Mouse (Mus musculus) neural tube, embryonic 15.5 days (tissue): ENCODE results near the gene Pgm1. TPM values are rescaled to one million over a fixed set of nuclear protein-coding genes. Genes with fewer than 3 reads are reported as not detected.

ENCODE experiments used
- ATAC-seq: fragments of 200-750 bp; cut with Nextera tagmentation; 2 replicates; pipeline ENCODE4 v1.8.0; 2017; ENCODE audit warnings: mild to moderate bottlenecking, moderate TSS enrichment, moderate library complexity; ENCODE audit not compliant: low FRiP score
- H3K27ac ChIP-seq: fragments of 300-500 bp; sonication (generic); replicated peaks from 2 replicates; pipeline ENCODE4 v1.5.1; 2015; ENCODE audit warnings: mild to moderate bottlenecking, inconsistent platforms
- H3K27me3 ChIP-seq: fragments of 300-500 bp; sonication (generic); replicated peaks from 2 replicates; pipeline ENCODE4 v1.6.1; 2015; ENCODE audit warnings: inconsistent platforms
- H3K36me3 ChIP-seq: fragments of 300-500 bp; sonication (generic); 2 replicates; pipeline ENCODE4 v1.6.1; 2015; ENCODE audit warnings: inconsistent platforms
- H3K4me1 ChIP-seq: fragments of 300-500 bp; sonication (generic); 2 replicates; pipeline ENCODE4 v1.6.1; 2015; ENCODE audit warnings: inconsistent platforms
- H3K4me2 ChIP-seq: fragments of 300-500 bp; sonication (generic); 2 replicates; pipeline ENCODE4 v1.6.1; 2015; ENCODE audit warnings: inconsistent platforms, mild to moderate bottlenecking, moderate library complexity
- H3K4me3 ChIP-seq: fragments of 300-500 bp; sonication (generic); replicated peaks from 2 replicates; pipeline ENCODE4 v1.5.1; 2015; ENCODE audit warnings: mild to moderate bottlenecking, inconsistent platforms
- H3K9ac ChIP-seq: fragments of 300-500 bp; sonication (generic); replicated peaks from 2 replicates; pipeline ENCODE4 v1.6.1; 2015; ENCODE audit warnings: mild to moderate bottlenecking, inconsistent platforms
- H3K9me3 ChIP-seq: fragments of 300-500 bp; sonication (generic); replicated peaks from 2 replicates; pipeline ENCODE4 v1.6.1; 2016; ENCODE audit warnings: inconsistent platforms
- WGBS: fragments of 180-500 bp; shearing (Covaris S2); methylation state at CpG from one replicate; pipeline ENCODE4 v1.1.7; 2015; ENCODE audit warnings: mixed read lengths; 5-methylcytosine and 5-hydroxymethylcytosine counted together
- polyA plus RNA-seq: library from polyadenylated mRNA; unstranded; fragments of >200 nt; fragmentation: Nextera tagmentation; extraction: Ambion mirVana; gene quantifications from 2 replicates; pipeline ENCODE4 v1.2.1, GENCODE M21; 2015

The Pgm1 gene
- polyA plus RNA-seq, result 91.9 and 96.9 TPM in 2 replicates

DNA sequence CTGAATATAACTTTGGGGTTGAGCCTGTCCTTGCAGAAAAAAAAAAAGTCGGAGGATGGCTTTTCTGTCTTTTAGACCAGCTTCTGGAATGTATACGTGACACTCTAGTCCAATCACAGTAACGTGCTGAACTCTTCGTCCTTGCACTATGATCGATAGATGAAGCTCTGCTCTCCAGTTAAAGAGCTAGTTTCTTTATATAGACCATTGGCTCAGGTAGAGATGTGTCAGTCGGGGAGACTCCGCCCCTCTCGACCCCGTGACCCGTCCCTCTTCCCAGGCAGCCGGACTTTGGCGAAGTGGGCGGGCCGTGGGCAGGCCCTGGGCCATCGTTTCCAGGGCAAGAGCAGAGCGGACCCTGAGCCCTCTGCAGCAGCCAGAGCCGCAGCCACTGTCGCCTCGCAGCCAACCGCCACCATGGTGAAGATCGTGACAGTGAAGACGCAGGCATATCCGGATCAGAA is at the start of gene Pgm1:
Gene Pgm1, plus strand, starts transcription at position 266 of the 464 bp plus-strand sequence.
- no peaks in the 10 kb centered on the region for H3K36me3 ChIP-seq
- peak within 1 kb of the TSS; percentile 93 for H3K27ac ChIP-seq
- peak within 1 kb of the TSS; percentile 83 for H3K9ac ChIP-seq
- ATAC-seq, result peak; percentile 91
- H3K4me2 ChIP-seq, result peak within 1 kb of the TSS; percentile 93
- H3K4me1 ChIP-seq, result peaks cover 15% of the 10 kb centered on the region
- H3K4me3 ChIP-seq, result peak within 1 kb of the TSS; percentile 77
- no peaks in the 10 kb centered on the region for H3K9me3 ChIP-seq
- H3K27me3 ChIP-seq, result no peaks in the 10 kb centered on the region
- 4% methylated on average over 23 of the region's 23 CpGs for WGBS

DNA sequence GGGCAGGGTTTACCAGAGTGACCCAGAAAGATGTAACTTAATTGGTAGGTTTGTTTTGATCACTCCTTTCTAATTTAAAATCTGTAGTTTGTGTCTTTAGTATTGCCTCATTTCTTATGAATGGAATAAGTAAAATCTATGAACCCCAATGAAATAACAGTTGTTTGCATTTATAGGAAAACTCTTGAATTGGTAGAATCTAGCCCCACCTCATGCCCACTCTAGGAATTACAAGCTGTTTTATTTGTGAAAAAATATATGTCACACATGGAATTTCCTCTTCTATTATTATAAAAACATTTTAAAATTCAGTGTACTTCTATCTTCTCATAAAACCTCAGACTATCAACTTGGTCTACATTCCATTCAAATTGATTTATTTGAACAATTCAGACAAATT is 47.3 kb upstream of the Pgm1 start:
- H3K36me3 ChIP-seq, result no peaks in the 10 kb centered on the region
- no peak for ATAC-seq
- no peak overlapping the region for H3K4me2 ChIP-seq
- H3K9me3 ChIP-seq, result no peaks in the 10 kb centered on the region
- no peak overlapping the region for H3K27ac ChIP-seq
- H3K27me3 ChIP-seq, result no peaks in the 10 kb centered on the region
- H3K9ac ChIP-seq, result no peak overlapping the region
- no peak overlapping the region for H3K4me3 ChIP-seq
- H3K4me1 ChIP-seq, result no peaks in the 10 kb centered on the region

DNA sequence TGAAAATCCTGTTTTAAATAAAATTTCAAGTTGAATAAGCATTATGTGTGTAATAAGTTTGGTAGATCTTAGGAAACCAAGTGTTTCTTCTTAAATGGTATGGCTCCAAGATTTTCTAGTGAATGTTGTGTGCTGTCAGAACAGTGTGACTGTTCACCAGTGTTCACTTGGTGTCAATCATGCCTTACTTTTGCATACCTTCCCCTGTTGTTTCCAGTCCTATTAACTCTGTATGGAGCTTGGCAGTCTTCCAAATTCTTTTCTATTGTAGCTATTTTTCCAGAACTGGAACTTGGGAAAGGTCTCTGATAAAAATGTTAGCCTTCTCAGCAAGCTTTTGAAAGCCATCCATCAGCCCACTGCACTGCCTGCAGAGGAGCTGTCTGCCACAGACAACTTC is 46.8 kb upstream of the Pgm1 start:
- Histone ChIP-seq H3K4me1 (no peaks in the 10 kb centered on the region), H3K9ac (no peak overlapping the region), H3K4me3 (no peak overlapping the region), H3K36me3 (no peaks in the 10 kb centered on the region), H3K27me3 (no peaks in the 10 kb centered on the region), H3K27ac (no peak overlapping the region), H3K9me3 (no peaks in the 10 kb centered on the region), H3K4me2 (no peak overlapping the region)
- ATAC-seq, result no peak

- ATAC-seq, result no peak
- WGBS, result 69% methylated on average over 4 of the region's 4 CpGs
- no peaks in the 10 kb centered on the region for H3K9me3 ChIP-seq
These were observed 15.2 kb upstream of the Pgm1 start for GRCm38 (mm10) chr4:99913894-99914451.

GRCm38 (mm10) chr4:99926380-99926779 is 2.8 kb upstream of the Pgm1 start:
- Histone ChIP-seq H3K4me1 (peaks cover 14% of the 10 kb centered on the region), H3K4me2 (no peak overlapping the region), H3K9ac (no peak overlapping the region), H3K4me3 (no peak overlapping the region), H3K9me3 (no peaks in the 10 kb centered on the region), H3K27ac (no peak overlapping the region), H3K27me3 (no peaks in the 10 kb centered on the region), H3K36me3 (no peaks in the 10 kb centered on the region)
- WGBS, result 96% methylated on average over 4 of the region's 4 CpGs
- no peak for ATAC-seq

More at GRCm38 (mm10) chr4:99913894-99914451, 15.2 kb upstream of the Pgm1 start:
- no peaks in the 10 kb centered on the region for H3K27me3 ChIP-seq
- H3K36me3 ChIP-seq, result no peaks in the 10 kb centered on the region
- no peak overlapping the region for H3K4me3 ChIP-seq
- no peaks in the 10 kb centered on the region for H3K4me1 ChIP-seq
- H3K4me2 ChIP-seq, result no peak overlapping the region
- H3K9ac ChIP-seq, result no peak overlapping the region
- no peak overlapping the region for H3K27ac ChIP-seq

DNA sequence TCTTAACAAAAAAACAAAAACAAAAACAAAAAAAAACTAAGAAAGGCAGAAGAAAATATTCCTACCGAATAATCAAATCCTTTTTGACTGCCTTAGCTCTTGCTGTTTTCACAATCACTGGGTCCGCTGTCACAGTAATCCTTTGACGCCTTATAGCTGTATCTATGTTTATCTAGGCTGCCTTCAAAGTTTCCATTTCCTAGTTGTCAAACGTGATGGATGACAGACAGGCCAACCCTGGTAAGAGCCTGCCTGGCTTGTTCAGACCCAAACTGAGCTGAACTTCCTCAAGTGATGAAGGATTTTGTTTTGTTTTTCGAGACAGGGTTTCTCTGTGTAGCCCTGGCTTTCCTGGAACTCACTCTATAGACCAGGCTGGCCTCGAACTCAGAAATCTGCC is 693 bp upstream of the Pgm1 start:
- WGBS, result 85% methylated on average over 6 of the region's 6 CpGs
- Histone ChIP-seq H3K9ac (no peak overlapping the region), H3K27ac (no peak overlapping the region), H3K36me3 (no peaks in the 10 kb centered on the region), H3K4me1 (peaks cover 15% of the 10 kb centered on the region), H3K27me3 (no peaks in the 10 kb centered on the region), H3K4me2 (peak overlapping the region; percentile 93), H3K9me3 (no peaks in the 10 kb centered on the region), H3K4me3 (no peak overlapping the region; the same call in 1 of the 2 replicates)
- no peak for ATAC-seq

- H3K9ac ChIP-seq, result peak within 1 kb of the TSS; percentile 83
- ATAC-seq, result peak; percentile 95
These were observed 651 bp downstream of the Pgm1 start, which contains the start of gene Itgb3bp for GRCm38 (mm10) chr4:99929613-99930517. Gene Itgb3bp (minus strand): TSS chr4:99929813.

GRCm38 (mm10) chr4:99930518-99931239 is 1.5 kb downstream of the Pgm1 start:
- 39% methylated on average over 10 of the region's 10 CpGs for WGBS
- ATAC-seq, result no peak
- Histone ChIP-seq H3K27ac (0 out of 2 replicates have a peak overlapping the region, but pooled peaks have one; percentile 3), H3K9ac (no peak overlapping the region), H3K27me3 (no peaks in the 10 kb centered on the region), H3K4me2 (peak overlapping the region; percentile 93), H3K9me3 (no peaks in the 10 kb centered on the region), H3K4me1 (peaks cover 15% of the 10 kb centered on the region), H3K4me3 (peak overlapping the region; percentile 77), H3K36me3 (no peaks in the 10 kb centered on the region)

More at GRCm38 (mm10) chr4:99929613-99930517, 651 bp downstream of the Pgm1 start, which contains the start of gene Itgb3bp:
- H3K9me3 ChIP-seq, result no peaks in the 10 kb centered on the region
- peaks cover 15% of the 10 kb centered on the region for H3K4me1 ChIP-seq
- under 1% methylated on average over 54 of the region's 57 CpGs for WGBS
- H3K4me3 ChIP-seq, result peak within 1 kb of the TSS; percentile 77
- H3K27me3 ChIP-seq, result no peaks in the 10 kb centered on the region
- peak within 1 kb of the TSS; percentile 93 for H3K27ac ChIP-seq
- H3K4me2 ChIP-seq, result peak within 1 kb of the TSS; percentile 93
- no peaks in the 10 kb centered on the region for H3K36me3 ChIP-seq

DNA sequence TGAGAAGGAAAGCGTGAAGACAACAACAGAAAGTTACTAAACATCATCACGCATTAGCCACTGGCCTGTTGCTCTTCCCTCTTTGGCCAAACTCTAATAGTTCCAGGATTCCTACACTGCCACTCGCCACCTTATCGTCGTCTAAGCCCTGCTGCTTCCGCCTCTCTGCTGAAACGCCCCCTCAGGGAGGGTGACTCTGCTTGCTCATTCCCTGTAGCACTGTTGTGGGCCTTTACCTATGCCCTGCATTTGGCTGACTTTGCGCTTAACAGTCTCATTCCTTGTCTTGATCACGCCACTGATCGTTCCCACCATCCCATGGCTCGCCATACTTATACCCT is 2.0 kb downstream of the Pgm1 start:
- 0 out of 2 replicates have a peak overlapping the region, but pooled peaks have one; percentile 3 for H3K27ac ChIP-seq
- no peaks in the 10 kb centered on the region for H3K27me3 ChIP-seq
- no peaks in the 10 kb centered on the region for H3K9me3 ChIP-seq
- peaks cover 15% of the 10 kb centered on the region for H3K4me1 ChIP-seq
- 66% methylated on average over 11 of the region's 11 CpGs for WGBS
- H3K4me3 ChIP-seq, result no peak overlapping the region
- no peak for ATAC-seq
- peak overlapping the region; percentile 93 for H3K4me2 ChIP-seq
- H3K9ac ChIP-seq, result no peak overlapping the region
- H3K36me3 ChIP-seq, result no peaks in the 10 kb centered on the region

DNA sequence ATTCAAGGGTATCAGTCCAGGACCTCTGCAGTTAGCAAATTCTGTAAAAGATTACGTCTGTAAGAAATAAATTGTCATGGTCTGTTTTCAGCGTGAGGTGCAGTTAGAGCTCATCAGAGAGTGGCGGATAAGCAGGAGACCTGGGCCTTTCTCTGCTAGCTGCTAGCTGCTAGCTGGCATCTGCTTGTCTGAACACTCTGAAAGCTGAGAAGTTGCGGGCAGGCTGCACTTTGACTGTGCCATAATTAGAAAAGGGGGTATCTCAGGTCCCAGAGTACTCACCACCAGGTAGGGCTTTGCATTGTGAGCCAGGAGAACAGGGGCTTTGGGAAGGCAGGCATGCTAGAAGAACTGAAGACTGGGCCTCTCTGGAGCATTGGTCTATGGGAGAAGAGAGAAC is 2.6 kb downstream of the Pgm1 start:
- no peak overlapping the region for H3K9ac ChIP-seq
- H3K36me3 ChIP-seq, result no peaks in the 10 kb centered on the region
- H3K9me3 ChIP-seq, result no peaks in the 10 kb centered on the region
- no peak overlapping the region for H3K4me3 ChIP-seq
- no peak for ATAC-seq
- H3K27me3 ChIP-seq, result no peaks in the 10 kb centered on the region
- H3K4me1 ChIP-seq, result peaks cover 15% of the 10 kb centered on the region
- H3K27ac ChIP-seq, result no peak overlapping the region
- H3K4me2 ChIP-seq, result no peak overlapping the region
- WGBS, result 89% methylated on average over 4 of the region's 4 CpGs

- Histone ChIP-seq H3K27me3 (no peaks in the 10 kb centered on the region), H3K4me3 (no peak overlapping the region), H3K9ac (no peak overlapping the region), H3K4me1 (peaks cover 22% of the 10 kb centered on the region), H3K36me3 (no peaks in the 10 kb centered on the region), H3K9me3 (no peaks in the 10 kb centered on the region), H3K27ac (no peak overlapping the region), H3K4me2 (no peak overlapping the region)
- ATAC-seq, result no peak
- 91% methylated on average over 7 of the region's 7 CpGs for WGBS
These were observed 5.6 kb downstream of the Pgm1 start for GRCm38 (mm10) chr4:99934859-99935258.
